Mouse (Mus musculus): ENCODE measurements around the gene Tet1. TPM values are rescaled to one million over a fixed set of nuclear protein-coding genes. Genes with fewer than 3 reads are reported as not detected.

Gene Tet1
- total RNA-seq, 2 experiments from 2014 or later = 20.4 to 22.1 TPM

DNA sequence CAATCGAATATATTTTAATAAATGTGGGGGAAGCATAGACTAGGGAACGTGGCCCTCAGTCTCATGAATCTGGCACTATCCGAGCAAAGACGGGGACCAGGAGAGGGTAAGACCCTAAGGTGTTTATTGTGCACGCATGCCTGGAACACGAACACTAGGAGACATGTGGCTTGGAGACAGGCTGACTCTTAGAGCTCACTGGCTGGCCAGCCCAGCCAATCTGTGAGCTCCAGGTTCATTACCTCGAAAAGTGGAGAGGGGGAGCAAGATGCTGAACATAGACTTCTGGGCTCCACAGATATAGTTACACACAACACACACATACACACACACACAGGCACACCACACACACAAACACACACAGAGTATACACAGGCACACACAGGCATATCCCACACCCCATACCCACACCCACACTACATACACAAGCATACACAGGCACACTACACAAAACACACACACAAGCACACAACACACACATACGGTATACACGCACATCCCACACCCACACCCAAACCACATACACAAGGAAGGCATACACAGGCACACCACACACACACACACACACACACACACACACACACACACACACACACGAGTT lies 52.0 kb downstream of the Tet1 start:
- intact Hi-C loops (cut with DNase I) = no loop called here
- DNase-seq (ENCODE audit: low spot score in 2 of 2) = no peak

DNA sequence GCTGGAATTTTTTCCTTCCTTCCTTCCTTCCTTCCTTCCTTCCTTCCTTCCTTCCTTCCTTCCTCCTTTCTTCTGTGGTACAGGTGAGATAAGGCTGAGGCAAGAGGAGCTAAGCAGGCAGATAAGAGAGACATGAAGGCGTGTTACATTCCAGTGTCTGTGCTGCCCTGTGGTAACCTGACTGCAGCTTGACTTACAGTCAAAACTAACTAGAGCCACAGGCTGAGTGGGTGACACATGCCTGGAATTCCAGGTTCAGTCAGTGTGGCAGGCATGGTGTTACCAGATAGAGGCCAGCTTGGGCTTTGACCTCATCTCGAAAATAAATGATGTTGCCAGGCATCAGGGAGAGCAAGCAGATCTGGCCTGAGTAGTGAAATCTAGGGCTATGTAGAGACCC lies 53.8 kb downstream of the Tet1 start:
- no peak for DNase-seq (ENCODE audit: low spot score in 2 of 2)
- intact Hi-C loops (cut with DNase I) = loop anchor here (5.0 kb wide), 1 partner anchor 127 kb away; the partner anchor contains the start of gene Rufy2

GRCm38 (mm10) chr10:62854581-62854980 lies 54.2 kb downstream of the Tet1 start:
- intact Hi-C loops (cut with DNase I) = loop anchor here (5.0 kb wide), 1 partner anchor 128 kb away; the partner anchor contains the start of gene Rufy2
- DNase-seq (ENCODE audit: low spot score in 2 of 2) = no peak

DNA sequence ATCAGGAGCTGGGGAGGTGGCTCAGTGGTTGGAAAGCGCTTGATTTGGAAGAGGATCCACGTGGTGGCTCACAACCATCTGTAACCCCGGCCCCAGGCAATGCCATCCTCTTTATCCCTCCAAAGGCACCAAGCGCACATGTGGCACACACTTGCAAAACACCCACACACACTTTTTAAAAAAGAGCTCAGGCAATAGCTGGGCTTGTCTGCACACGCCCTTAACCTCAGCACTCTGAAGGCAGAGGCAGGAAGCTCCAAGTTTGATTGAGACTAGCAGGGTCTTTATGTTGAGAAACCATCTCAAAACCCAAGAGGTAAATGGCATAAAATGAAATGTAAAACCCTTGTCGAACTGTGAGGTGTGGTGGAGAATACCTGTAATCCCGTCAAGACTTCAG lies 57.2 kb downstream of the Tet1 start:
- intact Hi-C loops (cut with DNase I) = loop anchor here (5.0 kb wide), 1 partner anchor 131 kb away; the partner anchor contains the start of gene Rufy2
- peak; percentile 10 to 15 for DNase-seq (ENCODE audit: low spot score in 2 of 2)

DNA sequence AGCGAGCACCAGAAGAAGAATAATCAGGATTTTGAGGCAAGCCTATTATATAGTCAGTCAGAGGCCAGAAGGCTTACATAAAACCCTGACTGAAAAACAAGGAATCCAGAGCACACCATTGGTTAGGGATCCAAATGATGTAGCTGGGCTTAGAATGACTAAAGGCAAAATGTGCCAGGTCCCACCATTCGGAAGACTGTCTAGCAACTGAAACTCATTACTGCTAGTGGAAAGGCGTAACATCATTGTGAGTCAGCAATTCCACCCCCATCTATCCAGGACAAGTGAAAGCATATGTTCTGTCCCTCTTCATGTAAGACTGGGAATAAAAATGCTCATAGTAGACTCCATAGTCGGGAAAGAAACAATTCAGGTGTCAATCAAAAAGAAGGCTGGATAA lies 57.8 kb downstream of the Tet1 start:
- DNase-seq (ENCODE audit: low spot score in 2 of 2) = peak; percentile 36 to 43
- intact Hi-C loops (cut with DNase I) = loop anchor here (5.0 kb wide), 1 partner anchor 131 kb away; the partner anchor contains the start of gene Rufy2

GRCm38 (mm10) chr10:62848783-62849182 lies 60.0 kb downstream of the Tet1 start:
- intact Hi-C loops (cut with DNase I) = no loop called here

DNA sequence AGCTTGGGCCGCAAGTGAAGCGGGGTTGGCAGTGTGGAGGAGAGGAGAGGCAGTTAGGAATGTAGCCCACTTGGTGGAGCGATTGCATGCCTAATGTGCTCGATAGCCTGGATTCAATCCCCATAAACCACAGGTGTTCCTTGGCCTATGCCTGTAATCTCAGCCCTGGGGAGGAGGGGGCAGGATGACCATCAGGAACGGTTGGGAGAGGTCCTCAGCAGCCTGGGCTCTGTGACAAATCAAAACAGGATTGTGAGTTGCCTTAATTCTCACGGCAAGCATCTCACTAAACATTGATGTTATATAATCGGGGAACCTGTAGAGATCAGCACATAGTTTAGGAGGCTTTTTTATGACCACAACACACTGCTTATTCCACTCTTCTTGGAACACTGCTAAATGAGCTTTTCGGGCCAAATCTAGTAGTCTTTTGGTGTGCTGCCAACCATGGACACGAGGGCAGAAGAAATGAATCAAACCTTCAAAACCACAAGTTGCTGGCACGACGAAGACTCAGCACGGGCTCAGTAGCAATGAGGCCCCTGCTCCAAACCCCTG lies 61.6 kb downstream of the Tet1 start:
- intact Hi-C loops (cut with DNase I) = no loop called here
- DNase-seq (ENCODE audit: low spot score in 2 of 2) = peak; percentile 51 to 52

More at GRCm38 (mm10) chr10:62848783-62849182, 60.0 kb downstream of the Tet1 start:
- DNase-seq (ENCODE audit: low spot score in 2 of 2) = no peak

DNA sequence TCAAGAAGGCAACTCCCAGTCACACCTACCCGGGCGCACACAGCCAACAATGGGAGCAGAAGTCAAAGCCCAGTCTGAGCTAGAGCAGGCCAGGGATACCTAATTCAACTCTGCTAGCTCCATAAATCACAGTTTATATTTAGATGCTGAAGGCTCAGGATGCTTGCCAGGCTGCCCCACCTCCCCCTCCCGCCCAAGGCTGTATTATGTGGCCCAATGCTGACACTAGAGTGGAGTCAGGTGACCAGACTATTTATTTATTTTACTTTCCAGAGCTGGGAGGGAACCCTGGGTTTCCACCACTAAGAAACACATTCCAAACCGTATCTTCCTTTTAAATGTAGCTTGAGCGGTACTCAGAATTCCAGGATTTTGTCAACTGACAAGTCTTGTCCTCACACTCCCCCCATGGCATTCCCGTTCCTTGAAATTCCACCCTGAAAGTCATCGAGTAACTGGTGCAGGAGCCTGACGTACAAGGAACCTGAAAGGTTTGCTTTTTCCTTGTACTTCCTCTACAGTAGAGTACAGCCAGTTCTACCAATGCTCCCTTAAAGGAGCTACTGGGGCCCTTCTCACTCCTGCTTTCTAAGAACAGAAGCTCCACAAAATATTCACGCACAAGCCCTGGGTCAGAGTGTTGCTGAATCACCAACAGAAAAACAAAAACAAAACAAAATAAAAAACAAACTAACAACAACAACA lies 64.9 kb downstream of the Tet1 start:
- intact Hi-C loops (cut with DNase I) = no loop called here
- DNase-seq (ENCODE audit: low spot score in 2 of 2) = no peak

DNA sequence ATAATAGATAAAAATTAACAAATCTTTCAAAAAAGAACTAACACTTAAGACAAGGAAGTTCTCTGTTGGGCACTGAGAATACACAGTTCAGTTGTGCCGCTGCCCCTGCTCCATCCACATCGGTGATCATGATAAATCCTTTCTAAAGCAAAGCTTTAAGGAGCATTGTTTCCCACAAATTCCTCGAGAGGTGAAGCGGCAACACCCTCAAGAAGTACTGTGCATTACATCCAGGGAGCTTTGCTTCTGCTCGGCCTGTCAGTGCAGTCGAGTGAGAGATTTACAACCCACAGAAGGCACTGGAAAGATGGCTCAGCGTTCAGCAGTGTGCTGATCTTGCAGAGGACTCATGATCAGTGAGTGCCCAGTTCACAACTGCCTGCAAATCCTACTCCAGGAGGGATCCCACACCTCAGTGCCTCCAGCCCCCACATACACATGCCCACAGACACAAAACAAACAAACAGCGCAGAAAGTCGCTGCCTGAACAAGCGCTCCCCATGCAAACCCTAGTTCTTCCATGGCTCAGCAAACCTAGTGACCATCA lies 66.8 kb downstream of the Tet1 start:
- DNase-seq (ENCODE audit: low spot score in 2 of 2) = no peak
- intact Hi-C loops (cut with DNase I) = no loop called here

DNA sequence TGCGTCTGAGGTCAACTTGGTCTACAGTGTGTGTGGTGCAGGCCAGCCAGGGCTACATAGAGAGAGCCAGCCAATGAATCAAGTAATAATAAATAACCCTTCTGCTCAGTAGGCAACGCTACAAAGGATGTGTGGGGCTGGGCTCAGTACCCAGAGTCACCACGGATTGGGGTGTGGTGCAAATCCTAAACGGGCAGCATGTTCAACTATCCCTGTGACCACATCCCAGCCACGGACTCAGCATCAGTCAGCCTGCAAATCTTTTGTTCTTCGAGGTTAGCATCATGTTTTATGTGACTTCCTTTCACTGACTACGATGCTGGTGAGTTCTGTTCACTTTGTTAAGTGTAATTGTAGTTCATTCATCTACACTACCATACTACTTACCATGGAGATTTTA lies 68.1 kb downstream of the Tet1 start:
- intact Hi-C loops (cut with DNase I) = no loop called here
- DNase-seq (ENCODE audit: low spot score in 2 of 2) = no peak

DNA sequence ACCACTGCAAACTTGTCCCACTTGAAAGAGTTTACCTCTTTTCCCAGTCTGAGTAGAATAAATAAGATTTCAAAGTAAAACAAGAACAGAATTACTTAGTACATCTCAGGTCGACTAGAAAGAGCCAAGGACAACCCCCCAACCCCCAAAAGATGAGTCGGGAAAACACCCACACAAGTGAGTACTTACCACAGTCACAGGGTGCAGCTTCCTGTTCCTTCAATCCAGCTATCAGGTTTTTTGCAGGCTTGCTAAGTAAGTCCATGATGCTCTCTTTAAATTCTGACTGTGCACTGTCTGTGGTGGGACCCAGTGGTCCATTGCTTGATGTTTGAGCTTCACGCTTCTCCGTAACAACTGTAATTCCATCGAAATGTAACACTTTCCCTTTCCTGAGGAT lies 70.8 kb downstream of the Tet1 start:
- no peak for DNase-seq (ENCODE audit: low spot score in 2 of 2)
- intact Hi-C loops (cut with DNase I) = no loop called here

DNA sequence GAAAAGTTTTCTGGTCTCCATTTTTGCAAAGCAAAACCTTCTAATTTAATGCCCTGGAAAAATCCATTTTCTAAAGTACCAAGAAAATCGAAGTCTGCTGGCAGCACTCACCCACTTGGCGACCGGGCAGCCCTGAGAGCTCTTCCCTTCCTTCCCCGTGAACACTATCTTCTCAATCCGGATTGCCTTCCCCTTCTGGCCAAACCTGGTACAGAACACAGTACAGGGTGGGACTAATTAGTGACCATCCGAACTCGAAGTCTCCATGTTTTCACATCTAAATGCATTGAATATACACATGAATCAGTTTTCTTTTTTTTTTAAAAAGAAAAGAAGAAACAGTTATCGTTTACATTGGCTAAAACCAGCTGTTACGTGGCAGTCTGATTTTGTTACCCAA lies 76.0 kb downstream of the Tet1 start:
- DNase-seq (ENCODE audit: low spot score in 2 of 2) = no peak
- intact Hi-C loops (cut with DNase I) = no loop called here

DNA sequence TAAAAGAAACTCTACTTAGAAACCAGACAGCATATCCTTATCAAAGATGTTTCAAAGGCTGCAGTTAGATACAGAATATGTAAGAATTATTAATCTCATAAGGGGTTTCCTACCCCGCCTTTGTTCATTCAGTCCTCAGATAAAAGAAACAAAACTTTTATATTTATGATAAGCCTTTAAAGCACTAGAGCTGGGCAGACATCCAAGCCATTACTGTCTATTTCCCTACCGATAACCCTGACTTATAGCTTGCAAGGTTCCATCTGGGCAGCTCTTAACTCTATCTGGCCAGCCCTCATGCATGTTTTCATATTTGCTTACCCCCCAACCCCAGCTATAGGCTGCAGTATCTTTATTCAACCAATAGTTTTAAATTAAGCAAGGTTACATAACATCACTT lies 77.2 kb downstream of the Tet1 start:
- no peak for DNase-seq (ENCODE audit: low spot score in 2 of 2)
- intact Hi-C loops (cut with DNase I) = no loop called here

- intact Hi-C loops (cut with DNase I) = no loop called here
Measured at GRCm38 (mm10) chr10:62824474-62824873, 84.3 kb downstream of the Tet1 start.

DNA sequence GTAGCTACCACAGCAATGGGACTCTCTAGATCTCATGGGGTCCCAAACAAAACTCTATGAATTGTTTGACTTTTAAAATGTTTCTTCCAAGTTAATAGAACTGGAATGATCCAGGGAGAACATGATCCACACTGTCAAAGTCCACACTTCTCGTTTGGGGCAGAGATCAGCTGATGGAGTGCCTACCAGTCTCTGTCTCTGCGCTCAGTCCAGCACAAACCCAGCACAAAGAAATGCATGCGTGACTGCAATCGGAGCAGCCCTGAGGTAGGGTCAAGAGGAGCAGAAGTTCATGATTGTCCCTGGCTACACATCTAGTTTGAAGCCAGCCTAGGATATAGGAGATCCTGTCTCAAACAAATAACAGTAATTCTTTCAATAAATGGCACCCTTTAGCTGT lies 85.4 kb downstream of the Tet1 start:
- intact Hi-C loops (cut with DNase I) = no loop called here
- DNase-seq (ENCODE audit: low spot score in 2 of 2) = no peak

More at GRCm38 (mm10) chr10:62824474-62824873, 84.3 kb downstream of the Tet1 start:
- no peak for DNase-seq (ENCODE audit: low spot score in 2 of 2)

DNA sequence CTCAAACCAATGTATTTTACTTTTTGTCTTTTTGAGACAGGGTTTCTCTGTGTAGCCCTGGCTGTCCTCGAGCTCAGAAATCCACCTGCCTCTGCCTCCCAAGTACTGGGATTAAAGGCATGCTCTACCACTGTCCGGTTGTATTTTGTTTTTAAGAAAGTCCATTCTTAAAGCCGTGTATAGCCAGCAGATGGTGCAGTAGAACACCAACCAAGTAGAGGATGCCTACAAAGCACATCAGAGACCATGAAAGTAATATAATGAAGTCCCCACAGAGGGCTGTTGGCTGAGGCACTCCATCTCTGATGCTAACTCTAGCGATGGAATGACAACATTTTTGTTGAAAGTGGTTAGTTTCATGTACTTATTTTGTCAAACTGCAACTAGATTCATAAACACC lies 98.8 kb downstream of the Tet1 start:
- DNase-seq (ENCODE audit: low spot score in 2 of 2) = no peak
- intact Hi-C loops (cut with DNase I) = no loop called here

- intact Hi-C loops (cut with DNase I) = no loop called here
- no peak for DNase-seq (ENCODE audit: low spot score in 2 of 2)
Measured at GRCm38 (mm10) chr10:62808766-62809165, 100.0 kb downstream of the Tet1 start.

GRCm38 (mm10) chr10:62808316-62808715 lies 100.5 kb downstream of the Tet1 start:
- no peak for DNase-seq (ENCODE audit: low spot score in 2 of 2)
- intact Hi-C loops (cut with DNase I) = no loop called here

- no peak for DNase-seq (ENCODE audit: low spot score in 2 of 2)
- intact Hi-C loops (cut with DNase I) = no loop called here
Measured at GRCm38 (mm10) chr10:62804106-62804505, 104.7 kb downstream of the Tet1 start.

- intact Hi-C loops (cut with DNase I) = no loop called here
- no peak for DNase-seq (ENCODE audit: low spot score in 2 of 2)
Measured at GRCm38 (mm10) chr10:62803296-62803695, 105.5 kb downstream of the Tet1 start.

DNA sequence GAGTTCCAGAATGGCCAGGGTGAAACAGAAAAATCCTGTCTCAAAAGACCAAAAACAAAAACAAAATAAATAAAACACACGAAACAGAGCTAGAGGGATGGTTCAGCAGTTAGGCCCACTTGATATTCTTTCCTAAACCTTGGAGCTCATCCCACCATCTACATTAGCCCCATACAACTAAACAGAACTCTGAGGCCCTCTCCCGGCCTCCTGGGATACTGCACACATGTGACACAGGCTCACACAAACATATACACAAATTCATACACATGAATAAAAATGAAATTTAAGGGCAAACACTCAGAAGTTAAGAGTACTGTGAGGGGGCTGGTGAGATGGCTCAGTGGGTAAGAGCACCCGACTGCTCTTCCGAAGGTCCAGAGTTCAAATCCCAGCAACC lies 114.6 kb downstream of the Tet1 start:
- intact Hi-C loops (cut with DNase I) = no loop called here
- no peak for DNase-seq (ENCODE audit: low spot score in 2 of 2)
